Mouse (Mus musculus) embryonic fibroblast, embryonic 13.5 days (primary cell): Measurements from ENCODE around the gene Pycr2. TPM values are rescaled to one million over a fixed set of nuclear protein-coding genes. Genes with fewer than 3 reads are reported as not detected.

Experiments used
- H3K27ac ChIP-seq: 2 replicates; pipeline ENCODE4 v1.5.1; 2012; ENCODE audit warnings: low read length, control low read depth, inconsistent platforms; ENCODE audit not compliant: insufficient read depth
- H3K4me1 ChIP-seq: 2 replicates; pipeline ENCODE4 v1.6.1; 2011; ENCODE audit warnings: low read length; ENCODE audit not compliant: control insufficient read depth, insufficient read depth
- H3K4me3 ChIP-seq: 2 replicates; pipeline ENCODE4 v1.5.1; 2011; ENCODE audit warnings: mild to moderate bottlenecking, control low read depth, low read length; ENCODE audit not compliant: insufficient read depth
- CTCF ChIP-seq: IDR thresholded peaks from 2 replicates; pipeline ENCODE4 v1.5.1; 2011; ENCODE audit warnings: mild to moderate bottlenecking, control low read depth, low read length, moderate library complexity, borderline replicate concordance; ENCODE audit not compliant: insufficient read depth
- POLR2A ChIP-seq: IDR thresholded peaks from 2 replicates; pipeline ENCODE4 v1.6.1; 2011; ENCODE audit warnings: low read depth, mild to moderate bottlenecking, control low read depth, low read length, moderate library complexity
- polyA plus RNA-seq: library from polyadenylated mRNA; stranded (reverse); fragments of >200 nt; gene quantifications from 2 replicates; pipeline ENCODE4 v1.2.4, GENCODE M21; 2011; ENCODE audit warnings: low read depth; ENCODE audit not compliant: missing spikeins, insufficient read length

Gene Pycr2
- polyA plus RNA-seq, 1 experiment = 21.2 TPM

GRCm38 (mm10) chr1:180952085-180952746, 48.1 kb downstream of the Pycr2 start:
- H3K27ac ChIP-seq = no peak overlapping the region
- peaks cover 3% of the 10 kb centered on the region; the same call in 1 of the 2 replicates for H3K4me1 ChIP-seq
- no peak for TF ChIP-seq CTCF
- no peak for TF ChIP-seq POLR2A
- no peak overlapping the region for H3K4me3 ChIP-seq

GRCm38 (mm10) chr1:180952808-180953207, 48.7 kb downstream of the Pycr2 start:
- Histone ChIP-seq H3K4me1 (peaks cover 3% of the 10 kb centered on the region; the same call in 1 of the 2 replicates), H3K4me3 (no peak overlapping the region), H3K27ac (no peak overlapping the region)
- no peak for TF ChIP-seq POLR2A
- TF ChIP-seq CTCF = no peak

- peaks cover 3% of the 10 kb centered on the region; the same call in 1 of the 2 replicates for H3K4me1 ChIP-seq
- no peak overlapping the region for H3K27ac ChIP-seq
- TF ChIP-seq POLR2A = no peak
- no peak for TF ChIP-seq CTCF
- no peak overlapping the region for H3K4me3 ChIP-seq
These were observed 52.3 kb downstream of the Pycr2 start for GRCm38 (mm10) chr1:180956401-180956800.

- Histone ChIP-seq H3K4me1 (peaks cover 3% of the 10 kb centered on the region; the same call in 1 of the 2 replicates), H3K4me3 (no peak overlapping the region), H3K27ac (no peak overlapping the region)
- TF ChIP-seq CTCF (no peak), POLR2A (no peak)
These were observed 52.9 kb downstream of the Pycr2 start for GRCm38 (mm10) chr1:180956973-180957381.

Other genes starting within 250 kb of the Pycr2 start
- not detected in 2 replicates for gene Mixl1, start 207.3 kb upstream of the Pycr2 start, polyA plus RNA-seq
- 66.3 and 69.4 TPM in 2 replicates for gene Acbd3, start 178.2 kb upstream of the Pycr2 start, polyA plus RNA-seq
- gene H3f3a, start 90.3 kb upstream of the Pycr2 start, polyA plus RNA-seq = 542 and 820 TPM in 2 replicates
- 25.9 and 28.0 TPM in 2 replicates for gene Sde2, start 53.2 kb upstream of the Pycr2 start, polyA plus RNA-seq
- not detected in 2 replicates for gene Lefty2, start 11.2 kb upstream of the Pycr2 start, polyA plus RNA-seq
- gene Lefty1, start 30.7 kb downstream of the Pycr2 start, polyA plus RNA-seq = 2.5 and 2.7 TPM in 2 replicates
- 44.4 and 45.2 TPM in 2 replicates for gene Tmem63a, start 38.1 kb downstream of the Pycr2 start, polyA plus RNA-seq
- gene Ephx1, start 116.6 kb downstream of the Pycr2 start, polyA plus RNA-seq = 156 and 205 TPM in 2 replicates
- not detected in 2 replicates for gene 9130409I23Rik, start 146.9 kb downstream of the Pycr2 start, polyA plus RNA-seq
- 51.0 and 55.5 TPM in 2 replicates for gene Nvl, start 239.9 kb downstream of the Pycr2 start, polyA plus RNA-seq
- gene Cnih4, start 240.4 kb downstream of the Pycr2 start, polyA plus RNA-seq = 88.6 and 104 TPM in 2 replicates